Mouse (Mus musculus) forebrain, embryonic 16.5 days (tissue): ENCODE measurements around the gene Cdr2l. TPM values are rescaled to one million over a fixed set of nuclear protein-coding genes. Genes with fewer than 3 reads are reported as not detected.
A peak's percentile ranks its signal among the peaks of the same experiment; 100 is the strongest.

Experiments used
- ATAC-seq: fragments of 200-750 bp; cut with Nextera tagmentation; 2 replicates; pipeline ENCODE4 v1.8.0; 2017; ENCODE audit warnings: mild to moderate bottlenecking, moderate library complexity
- H3K27ac ChIP-seq: fragments of 300-500 bp; sonication (generic); 2 replicates; pipeline ENCODE4 v1.5.1; 2014; ENCODE audit warnings: low read length, control low read depth
- H3K27me3 ChIP-seq: fragments of 300-500 bp; sonication (generic); replicated peaks from 2 replicates; pipeline ENCODE4 v1.6.1; 2014; ENCODE audit warnings: low read length; ENCODE audit not compliant: control insufficient read depth, insufficient read depth
- H3K36me3 ChIP-seq: fragments of 300-500 bp; sonication (generic); 2 replicates; pipeline ENCODE4 v1.6.1; 2014; ENCODE audit not compliant: control insufficient read depth, insufficient read depth
- H3K4me1 ChIP-seq: fragments of 300-500 bp; sonication (generic); replicated peaks from 2 replicates; pipeline ENCODE4 v1.6.1; 2014; ENCODE audit warnings: low read length; ENCODE audit not compliant: control insufficient read depth, insufficient read depth
- H3K4me2 ChIP-seq: fragments of 300-500 bp; sonication (generic); 2 replicates; pipeline ENCODE4 v1.6.1; 2014; ENCODE audit warnings: mild to moderate bottlenecking, low read length, control low read depth
- H3K4me3 ChIP-seq: fragments of 300-500 bp; sonication (generic); replicated peaks from 2 replicates; pipeline ENCODE4 v1.5.1; 2014; ENCODE audit warnings: mild to moderate bottlenecking, low read length, control low read depth
- H3K9ac ChIP-seq: fragments of 300-500 bp; sonication (generic); replicated peaks from 2 replicates; pipeline ENCODE4 v1.6.1; 2014; ENCODE audit warnings: low read depth, low read length, control low read depth
- H3K9me3 ChIP-seq: fragments of 300-500 bp; sonication (generic); 2 replicates; pipeline ENCODE4 v1.6.1; 2016; ENCODE audit warnings: low read length; ENCODE audit not compliant: control insufficient read depth
- WGBS: fragments of 180-500 bp; shearing (Covaris S2); extraction: QIAGEN DNeasy Blood & Tissue Kit; methylation state at CpG from one replicate; pipeline ENCODE4 v1.1.7; 2014; 5-methylcytosine and 5-hydroxymethylcytosine counted together
- polyA plus RNA-seq: library from polyadenylated mRNA; unstranded; fragments of >200 nt; fragmentation: Nextera tagmentation; extraction: Ambion mirVana; gene quantifications from 2 replicates; pipeline ENCODE4 v1.2.1, GENCODE M21; 2015

Cdr2l gene
- 16.8 and 18.3 TPM in 2 replicates for polyA plus RNA-seq

DNA sequence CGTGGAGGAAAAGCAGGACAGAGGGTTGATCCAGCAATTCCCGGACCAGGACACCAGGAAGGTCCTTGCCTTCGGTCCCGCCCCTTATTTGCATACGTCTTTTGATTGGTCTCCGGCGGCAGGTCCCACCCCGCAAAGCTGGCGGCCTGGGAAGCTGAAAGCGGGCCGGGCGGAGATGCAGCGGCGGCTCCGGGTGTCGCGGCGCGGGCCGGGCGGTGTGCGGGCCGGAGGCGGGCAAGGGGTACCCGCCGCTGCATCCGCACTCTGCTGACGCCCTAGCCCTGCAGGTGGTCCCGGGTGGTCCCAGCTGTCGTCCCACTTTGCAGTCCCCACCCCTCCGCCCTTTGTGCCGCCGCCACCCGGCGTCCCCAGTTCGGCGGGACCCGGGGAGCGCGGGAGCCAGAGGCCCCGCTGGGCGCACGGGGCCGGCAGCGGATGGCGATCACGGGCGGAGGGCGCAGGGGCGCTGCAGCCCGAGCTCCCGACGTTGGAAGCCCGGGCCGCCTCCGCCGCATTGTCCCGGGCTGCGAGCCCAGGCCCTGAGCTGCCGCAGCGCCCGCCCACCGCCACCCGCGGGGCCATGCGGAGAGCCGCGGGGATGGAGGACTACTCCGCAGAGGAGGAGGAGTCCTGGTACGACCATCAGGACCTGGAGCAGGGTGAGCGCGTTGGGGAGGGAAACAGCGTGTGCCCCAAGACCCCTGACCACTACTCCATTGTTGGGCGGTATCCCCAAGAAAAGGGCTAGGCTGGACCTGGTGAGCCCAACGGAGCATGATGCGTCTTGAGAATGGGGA is at the start of gene Cdr2l:
Gene Cdr2l, plus strand, starts transcription at position 174 of the 797 bp plus-strand sequence.
- peak; percentile 93 for ATAC-seq
- Histone ChIP-seq H3K9ac (peak within 1 kb of the TSS; percentile 97), H3K4me3 (peak within 1 kb of the TSS; percentile 89), H3K9me3 (no peaks in the 10 kb centered on the region), H3K36me3 (no peaks in the 10 kb centered on the region), H3K4me2 (peak within 1 kb of the TSS; percentile 79), H3K4me1 (peaks cover 30% of the 10 kb centered on the region), H3K27ac (peak within 1 kb of the TSS; percentile 93), H3K27me3 (no peaks in the 10 kb centered on the region)
- 0% methylated on average over 58 of the region's 76 CpGs for WGBS

DNA sequence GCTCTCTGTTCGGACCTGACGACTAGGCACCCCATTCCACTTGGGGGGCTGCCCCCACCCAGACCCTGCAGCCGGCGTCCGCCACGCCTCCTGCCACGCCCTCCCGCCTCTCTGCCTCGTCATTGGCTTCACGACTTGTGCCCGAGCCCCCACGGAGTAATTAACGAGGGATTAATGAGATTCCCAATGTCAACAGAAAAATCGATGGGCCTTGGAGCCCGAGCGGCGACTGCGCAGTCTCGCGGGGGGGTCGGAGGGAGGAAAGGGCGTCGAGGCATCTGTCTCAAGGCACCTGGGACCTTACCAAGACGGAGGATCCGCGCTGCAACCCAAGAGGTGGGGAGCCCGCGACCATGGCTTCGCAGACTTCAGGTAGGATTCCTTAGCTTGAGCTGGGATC is 47.2 kb upstream of the Cdr2l start, which contains the start of gene Otop3:
Gene Otop3, plus strand, starts transcription at position 201 of the 400 bp plus-strand sequence.
- WGBS = under 1% methylated on average over 29 of the region's 29 CpGs
- Histone ChIP-seq H3K27ac (no peak within 1 kb of the TSS), H3K36me3 (no peaks in the 10 kb centered on the region), H3K27me3 (peaks cover 21% of the 10 kb centered on the region), H3K4me2 (peak within 1 kb of the TSS; percentile 55), H3K9ac (peak within 1 kb of the TSS; percentile 28; the same call in 1 of the 2 replicates), H3K4me1 (peaks cover 10% of the 10 kb centered on the region), H3K4me3 (peak within 1 kb of the TSS; percentile 30), H3K9me3 (no peaks in the 10 kb centered on the region)
- ATAC-seq = no peak

DNA sequence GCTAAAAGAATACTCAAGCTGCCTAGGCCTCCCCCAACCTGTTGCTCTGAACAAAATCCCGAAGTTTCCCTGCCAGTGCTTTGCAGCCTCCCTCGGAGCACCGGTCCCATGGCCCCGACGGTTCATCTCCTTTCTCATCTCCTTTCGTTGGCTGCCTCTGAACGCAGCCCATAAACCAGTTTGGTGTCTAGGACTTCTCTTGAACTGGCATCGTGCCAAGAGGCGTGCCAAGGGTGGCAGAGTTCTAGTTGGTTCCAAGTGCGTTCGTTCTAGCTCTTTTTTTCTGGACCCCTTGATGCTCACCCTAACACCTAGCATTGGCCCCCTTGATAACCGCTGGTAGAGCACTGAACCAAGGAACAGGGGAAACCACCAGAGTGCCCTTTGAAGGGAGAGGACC is 46.5 kb upstream of the Cdr2l start:
- Histone ChIP-seq H3K9me3 (no peaks in the 10 kb centered on the region), H3K4me1 (peaks cover 10% of the 10 kb centered on the region), H3K27me3 (peaks cover 22% of the 10 kb centered on the region), H3K27ac (no peak overlapping the region), H3K36me3 (no peaks in the 10 kb centered on the region), H3K4me2 (no peak overlapping the region), H3K4me3 (no peak overlapping the region), H3K9ac (no peak overlapping the region)
- ATAC-seq = no peak
- 42% methylated on average over 12 of the region's 12 CpGs for WGBS

DNA sequence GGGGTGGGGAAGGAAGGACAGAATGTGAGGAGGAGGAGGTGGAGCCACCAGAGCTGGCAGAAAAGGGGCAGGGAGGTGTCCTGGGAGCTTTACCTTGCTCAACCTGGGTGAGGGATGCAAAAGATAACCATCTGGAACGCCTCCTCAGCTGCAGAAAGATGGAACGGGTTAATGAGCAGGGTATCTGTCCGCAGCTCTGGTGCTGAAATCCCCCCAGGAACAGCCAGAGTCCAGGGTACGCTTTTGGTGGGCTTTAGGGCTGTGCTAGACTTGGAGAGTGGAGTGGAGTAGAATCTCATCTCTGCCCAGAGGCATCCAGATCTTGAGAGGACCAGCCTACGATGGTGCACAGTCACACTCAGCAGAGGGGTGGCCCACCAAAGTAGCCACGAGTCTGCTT is 45.6 kb upstream of the Cdr2l start:
- 21% methylated on average over 6 of the region's 6 CpGs for WGBS
- no peaks in the 10 kb centered on the region for H3K9me3 ChIP-seq
- no peak overlapping the region for H3K4me3 ChIP-seq
- H3K9ac ChIP-seq = no peak overlapping the region
- H3K4me1 ChIP-seq = peaks cover 10% of the 10 kb centered on the region
- H3K27me3 ChIP-seq = peaks cover 22% of the 10 kb centered on the region
- no peak for ATAC-seq
- H3K36me3 ChIP-seq = no peaks in the 10 kb centered on the region
- H3K27ac ChIP-seq = no peak overlapping the region
- H3K4me2 ChIP-seq = no peak overlapping the region

DNA sequence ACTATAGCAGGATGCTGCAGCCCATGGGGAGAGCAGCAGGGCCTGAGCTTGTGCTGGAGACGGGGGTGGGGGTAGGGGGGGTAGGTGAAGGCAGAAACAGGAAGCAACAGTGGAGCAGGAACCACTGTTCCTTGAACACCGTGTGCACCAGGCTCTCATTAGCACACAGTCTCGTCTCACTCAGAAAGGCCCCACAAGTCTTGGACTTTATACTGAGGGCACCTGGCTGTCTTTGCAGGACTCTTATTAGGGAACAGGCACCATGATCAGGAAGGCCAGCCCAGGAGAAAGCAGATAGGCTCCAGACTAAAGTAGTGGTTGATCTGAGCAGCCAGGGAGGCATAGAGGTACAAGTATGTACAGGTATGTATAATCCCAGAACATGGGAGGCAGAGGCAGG is 44.4 kb upstream of the Cdr2l start:
- 62% methylated on average over 3 of the region's 3 CpGs for WGBS
- H3K27me3 ChIP-seq = peaks cover 22% of the 10 kb centered on the region
- H3K4me3 ChIP-seq = no peak overlapping the region
- no peaks in the 10 kb centered on the region for H3K36me3 ChIP-seq
- no peaks in the 10 kb centered on the region for H3K9me3 ChIP-seq
- H3K9ac ChIP-seq = no peak overlapping the region
- no peak overlapping the region for H3K27ac ChIP-seq
- no peak for ATAC-seq
- H3K4me2 ChIP-seq = no peak overlapping the region
- peaks cover 10% of the 10 kb centered on the region for H3K4me1 ChIP-seq

DNA sequence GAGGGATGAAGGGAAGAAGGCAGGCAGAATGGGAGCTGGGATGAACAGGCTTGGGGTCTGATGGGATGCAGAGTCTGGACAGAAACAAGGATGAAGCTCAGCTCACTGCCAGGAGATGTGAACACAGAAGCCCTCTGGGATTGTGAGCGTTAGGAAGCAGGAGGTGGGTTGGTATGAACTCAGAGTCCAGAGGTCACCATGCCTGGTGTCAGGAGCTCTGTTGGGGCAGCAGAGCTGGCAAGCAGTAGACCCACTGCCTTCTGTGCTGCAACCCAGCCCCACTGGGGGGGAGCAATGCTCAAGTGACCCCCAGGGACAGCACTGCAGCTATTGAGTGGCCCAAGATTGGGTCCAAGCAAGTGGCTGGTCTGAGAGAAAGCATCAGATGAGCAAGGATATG is 43.9 kb upstream of the Cdr2l start:
- H3K9ac ChIP-seq = no peak overlapping the region
- H3K36me3 ChIP-seq = no peaks in the 10 kb centered on the region
- no peaks in the 10 kb centered on the region for H3K9me3 ChIP-seq
- peaks cover 10% of the 10 kb centered on the region for H3K4me1 ChIP-seq
- peaks cover 22% of the 10 kb centered on the region for H3K27me3 ChIP-seq
- no peak overlapping the region for H3K4me3 ChIP-seq
- no peak overlapping the region for H3K27ac ChIP-seq
- H3K4me2 ChIP-seq = no peak overlapping the region
- 69% methylated on average over 1 of the region's 1 CpGs for WGBS
- ATAC-seq = no peak

DNA sequence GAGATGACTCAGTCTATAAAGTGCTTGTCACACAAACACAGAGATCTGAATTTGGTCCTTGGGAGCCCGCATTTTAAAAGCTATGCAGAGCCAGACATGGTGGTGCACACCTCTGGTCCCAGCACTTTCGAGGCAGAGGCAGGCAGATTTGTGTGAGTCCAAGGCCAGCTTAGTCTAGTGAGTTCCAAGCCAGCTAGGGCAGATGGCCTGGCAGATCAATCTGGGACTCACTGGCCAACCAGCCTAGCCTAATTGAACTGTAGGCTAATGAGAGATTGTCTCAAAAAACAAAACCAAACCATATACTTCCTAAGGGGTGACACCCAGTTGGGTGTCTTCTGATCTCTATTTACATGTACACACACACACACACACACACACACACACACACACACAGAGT is 40.5 kb upstream of the Cdr2l start:
- ATAC-seq = no peak
- no peak overlapping the region for H3K4me3 ChIP-seq
- WGBS = 64% methylated on average over 2 of the region's 2 CpGs
- H3K36me3 ChIP-seq = no peaks in the 10 kb centered on the region
- H3K9ac ChIP-seq = no peak overlapping the region
- H3K27me3 ChIP-seq = peaks cover 5% of the 10 kb centered on the region; the same call in 1 of the 2 replicates
- H3K27ac ChIP-seq = no peak overlapping the region
- H3K9me3 ChIP-seq = no peaks in the 10 kb centered on the region
- H3K4me2 ChIP-seq = no peak overlapping the region
- H3K4me1 ChIP-seq = no peaks in the 10 kb centered on the region

DNA sequence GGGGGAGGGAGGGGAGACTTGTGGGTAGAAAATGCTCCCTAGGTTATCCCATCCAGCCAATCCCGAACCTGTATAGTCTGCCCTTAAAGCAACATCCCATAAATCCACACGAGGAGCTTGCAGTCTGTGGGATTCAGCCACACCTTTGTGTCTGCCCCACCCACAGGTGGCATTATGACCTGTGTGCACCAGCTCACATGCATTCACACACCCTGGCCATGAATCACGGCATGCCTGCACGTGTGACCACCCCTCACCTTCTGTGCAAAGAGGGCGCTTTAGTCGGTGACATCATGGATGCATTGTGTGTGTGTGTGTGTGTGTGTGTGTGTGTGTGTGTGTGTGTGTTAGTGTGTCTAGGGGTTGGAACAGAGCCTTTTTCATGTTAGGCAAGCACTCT is 39.9 kb upstream of the Cdr2l start:
- Histone ChIP-seq H3K36me3 (no peaks in the 10 kb centered on the region), H3K4me3 (no peak overlapping the region), H3K9ac (no peak overlapping the region), H3K4me1 (0 out of 2 replicates have a peak, but pooled peaks cover under 1% of the 10 kb centered on the region), H3K9me3 (no peaks in the 10 kb centered on the region), H3K4me2 (no peak overlapping the region), H3K27ac (no peak overlapping the region), H3K27me3 (peaks cover 5% of the 10 kb centered on the region; the same call in 1 of the 2 replicates)
- WGBS = 68% methylated on average over 6 of the region's 6 CpGs
- ATAC-seq = no peak

DNA sequence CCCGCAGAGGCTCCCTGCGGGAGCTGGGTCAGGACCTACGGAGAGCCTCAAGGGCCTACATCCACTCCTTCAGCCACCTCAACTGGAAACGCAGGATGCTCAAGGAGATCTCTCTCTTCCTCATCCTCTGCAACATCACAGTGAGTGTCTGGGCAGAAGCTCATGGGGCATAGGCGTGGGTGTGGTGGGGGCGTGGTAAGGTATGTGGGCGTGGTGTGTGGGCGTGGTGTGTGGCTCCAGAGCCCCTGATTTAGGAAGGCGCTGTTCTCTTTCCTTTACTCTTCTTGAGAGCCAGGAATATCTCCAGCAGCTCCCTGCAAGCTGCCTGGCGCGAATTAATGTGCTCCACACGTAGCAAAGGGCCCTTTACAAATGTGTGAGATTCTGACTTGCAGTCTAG is 36.7 kb upstream of the Cdr2l start:
- Histone ChIP-seq H3K27me3 (no peaks in the 10 kb centered on the region), H3K4me3 (no peak overlapping the region), H3K4me2 (no peak overlapping the region), H3K9ac (no peak overlapping the region), H3K9me3 (no peaks in the 10 kb centered on the region), H3K36me3 (peaks cover 3% of the 10 kb centered on the region; the same call in 1 of the 2 replicates), H3K27ac (no peak overlapping the region), H3K4me1 (0 out of 2 replicates have a peak, but pooled peaks cover 3% of the 10 kb centered on the region)
- ATAC-seq = no peak
- WGBS = 14% methylated on average over 12 of the region's 12 CpGs
